Mouse (Mus musculus) cerebellum, adult 2 months (tissue): ENCODE data around the gene Cul7.

ENCODE experiments used
- CTCF ChIP-seq: fragments of 200-500 bp; IDR thresholded peaks from 2 replicates; pipeline ENCODE4 v1.5.1; 2011; ENCODE audit warnings: low read depth, mild to moderate bottlenecking, control low read depth, low read length, moderate library complexity, borderline replicate concordance; ENCODE audit not compliant: insufficient read depth
- POLR2A ChIP-seq: fragments of 200-500 bp; IDR thresholded peaks from 2 replicates; pipeline ENCODE4 v1.6.1; 2011; ENCODE audit warnings: low read length, control low read depth, borderline replicate concordance; ENCODE audit not compliant: insufficient read depth

- TF ChIP-seq CTCF: no peak
- no peak for TF ChIP-seq POLR2A
Measured at GRCm38 (mm10) chr17:46611316-46611715, 38.8 kb upstream of the Cul7 start.
